Mouse (Mus musculus) spleen, embryonic (tissue): ENCODE measurements at regions not wholly inside any gene's neighbourhood (a gene's known extent, or its start where the extent isn't known, plus 50 kb on each side); places are given as distances from the start of the nearest gene placed in this dataset.

Source experiments
- CTCF ChIA-PET: fragments of 350-600 bp; sonication (Branson Sonifier 250); formaldehyde crosslinking; loops from one replicate; lab custom pipeline; 2022; lab: Charles Lee

- CTCF ChIA-PET: no interaction called here
These were observed 296.2 kb upstream of the Zfp703 start for GRCm38 (mm10) chr8:26680891-26681381.

- CTCF ChIA-PET: no interaction called here
These were observed 290.0 kb upstream of the Zfp703 start for GRCm38 (mm10) chr8:26687146-26687545.

- CTCF ChIA-PET: no interaction called here
These were observed 289.1 kb upstream of the Zfp703 start for GRCm38 (mm10) chr8:26688035-26688434.

- CTCF ChIA-PET: no interaction called here
These were observed 288.2 kb upstream of the Zfp703 start for GRCm38 (mm10) chr8:26688745-26689478.

GRCm38 (mm10) chr8:26689479-26690177, 287.5 kb upstream of the Zfp703 start:
- CTCF ChIA-PET: no interaction called here

GRCm38 (mm10) chr8:26690178-26690735, 286.9 kb upstream of the Zfp703 start:
- CTCF ChIA-PET: no interaction called here

GRCm38 (mm10) chr8:26697579-26698084, 279.5 kb upstream of the Zfp703 start:
- CTCF ChIA-PET: no interaction called here

GRCm38 (mm10) chr8:26698580-26698979, 278.5 kb upstream of the Zfp703 start:
- CTCF ChIA-PET: interaction anchor here (0.7 kb wide), 1 partner anchor 15 kb away, joined by 5 read pairs; no protein-coding TSS in a partner anchor

- CTCF ChIA-PET: no interaction called here
These were observed 270.9 kb upstream of the Zfp703 start for GRCm38 (mm10) chr8:26706048-26706767.

- CTCF ChIA-PET: no interaction called here
These were observed 270.4 kb upstream of the Zfp703 start for GRCm38 (mm10) chr8:26706768-26707156.

GRCm38 (mm10) chr8:26713836-26714235, 263.3 kb upstream of the Zfp703 start:
- CTCF ChIA-PET: interaction anchor here (0.6 kb wide), 1 partner anchor 16 kb away, joined by 5 read pairs; no protein-coding TSS in a partner anchor

- CTCF ChIA-PET: no interaction called here
These were observed 262.4 kb upstream of the Zfp703 start for GRCm38 (mm10) chr8:26714714-26715113.

- CTCF ChIA-PET: no interaction called here
These were observed 258.4 kb upstream of the Zfp703 start for GRCm38 (mm10) chr8:26718409-26719355.

GRCm38 (mm10) chr8:26722766-26723165, 254.4 kb upstream of the Zfp703 start:
- CTCF ChIA-PET: no interaction called here

- CTCF ChIA-PET: no interaction called here
These were observed 252.5 kb upstream of the Zfp703 start for GRCm38 (mm10) chr8:26724628-26725027.

GRCm38 (mm10) chr8:26725521-26725920, 251.6 kb upstream of the Zfp703 start:
- CTCF ChIA-PET: no interaction called here

- CTCF ChIA-PET: no interaction called here
These were observed 247.8 kb upstream of the Zfp703 start for GRCm38 (mm10) chr8:26729351-26729750.

- CTCF ChIA-PET: interaction anchor here (0.7 kb wide), 1 partner anchor 46 kb away, joined by 3 read pairs; no protein-coding TSS in a partner anchor
These were observed 246.0 kb upstream of the Zfp703 start for GRCm38 (mm10) chr8:26731111-26731510.

- CTCF ChIA-PET: no interaction called here
These were observed 232.7 kb upstream of the Zfp703 start for GRCm38 (mm10) chr8:26744424-26744823.

- CTCF ChIA-PET: interaction anchor here (0.6 kb wide), 1 partner anchor 1025 kb away, joined by 6 read pairs; no protein-coding TSS in a partner anchor
These were observed 230.3 kb upstream of the Zfp703 start for GRCm38 (mm10) chr8:26746811-26747210.
